Mouse (Mus musculus) layer of hippocampus, adult 9-10 months (tissue): ENCODE data around the gene Pomc.
"Not testable (repeated sequence)": the region's sequence is repeated elsewhere in the genome, so short reads cannot be mapped to it uniquely, and the experiment has no call there.

Experiments
- DNase-seq: peaks from one replicate; pipeline ENCODE4 v3.0.0; 2022; ENCODE audit warnings: low spot score

The Pomc gene

GRCm38 (mm10) chr12:3968380-3968779 lies 13.6 kb downstream of the Pomc start:
- DNase-seq: no peak

GRCm38 (mm10) chr12:3973169-3973568 lies 18.4 kb downstream of the Pomc start:
- DNase-seq: not testable (repeated sequence)

GRCm38 (mm10) chr12:3980991-3981349 lies 26.2 kb downstream of the Pomc start:
- no peak for DNase-seq

GRCm38 (mm10) chr12:3981350-3982131 lies 26.8 kb downstream of the Pomc start:
- peak; percentile 67 for DNase-seq

GRCm38 (mm10) chr12:3982257-3982656 lies 27.5 kb downstream of the Pomc start:
- DNase-seq: no peak

GRCm38 (mm10) chr12:3983736-3984135 lies 29.0 kb downstream of the Pomc start:
- DNase-seq: peak; percentile 79

- no peak for DNase-seq
Observed at GRCm38 (mm10) chr12:3984446-3984845, 29.7 kb downstream of the Pomc start.

- DNase-seq: no peak
Observed at GRCm38 (mm10) chr12:3989943-3990342, 35.2 kb downstream of the Pomc start.

GRCm38 (mm10) chr12:3991047-3991446 lies 36.3 kb downstream of the Pomc start:
- no peak for DNase-seq

- DNase-seq: no peak
Observed at GRCm38 (mm10) chr12:3996749-3997148, 42.0 kb downstream of the Pomc start.

- no peak for DNase-seq
Observed at GRCm38 (mm10) chr12:4000406-4000805, 45.7 kb downstream of the Pomc start.

GRCm38 (mm10) chr12:4004648-4005047 lies 49.9 kb downstream of the Pomc start:
- no peak for DNase-seq

- no peak for DNase-seq
Observed at GRCm38 (mm10) chr12:4006079-4006478, 51.3 kb downstream of the Pomc start.

GRCm38 (mm10) chr12:4007181-4007580 lies 52.4 kb downstream of the Pomc start:
- DNase-seq: no peak

- no peak for DNase-seq
Observed at GRCm38 (mm10) chr12:4007766-4008165, 53.0 kb downstream of the Pomc start.

- no peak for DNase-seq
Observed at GRCm38 (mm10) chr12:4008731-4009130, 54.0 kb downstream of the Pomc start.
